Comparison of ENCODE assay signal across 28 mouse cellular contexts in the genomic region with DNA sequence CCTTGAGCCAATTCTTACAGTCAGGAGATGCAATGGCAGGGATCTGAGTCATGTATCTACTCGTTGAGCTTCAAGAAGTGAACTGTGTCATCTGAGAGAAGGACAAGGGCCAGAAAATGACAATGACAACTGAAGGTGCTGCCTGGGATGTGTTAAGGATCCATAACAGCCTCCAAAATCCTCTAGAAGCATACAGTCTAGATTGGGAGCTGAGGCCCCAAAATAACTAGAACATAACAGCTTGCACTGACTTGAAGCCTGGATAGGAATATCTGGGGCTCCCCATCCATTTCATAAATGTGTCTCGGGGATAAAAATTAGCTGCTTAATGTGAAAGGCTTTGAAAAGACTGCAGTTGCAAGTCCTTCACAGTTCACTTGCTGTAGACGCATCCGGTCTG. TPM values are rescaled to one million over a fixed set of nuclear protein-coding genes. Genes with fewer than 3 reads are reported as not detected.
DNase-seq lines count a peak whose midpoint lies in the region; ATAC-seq and TF ChIP-seq lines count a peak whose summit lies in the region.
"Had no signal": no experiment of that assay in that cellular context is flagged by ENCODE, and none has a peak within 500 bp of the region (broad histone marks: within the 10 kb centered on the region; RNA-seq: fewer than 3 reads in every experiment).

No protein-coding gene starts in this region.

- intact Hi-C loops in heart, postnatal 14 days (cut with DNase I): no loop called here
- intact Hi-C loops in heart, postnatal 25 days (cut with DNase I): no loop called here

- TF ChIP-seq EP300 in heart, postnatal 0 days (IDR thresholded peaks at IDR 0.05; ENCODE audit: low read depth): no peak

- TF ChIP-seq POLR2A in cortical plate, adult 2 months (IDR thresholded peaks at IDR 0.05; ENCODE audit: extremely low read depth, insufficient read depth, low read length): no peak

- no peak overlapping the region for H3K9ac ChIP-seq in heart, embryonic 11.5 days (ENCODE audit: low read depth, low read length)
- H3K9ac ChIP-seq in heart, postnatal 0 days (replicated peaks; ENCODE audit: low read depth, low read length): no peak overlapping the region
- H3K9ac ChIP-seq: embryonic facial prominence, embryonic 13.5 days; hindbrain, embryonic 12.5 days; intestine, embryonic 15.5 days; limb, embryonic 13.5 days; lung, embryonic 15.5 days; midbrain, embryonic 15.5 days; neural tube, embryonic 12.5 days had no signal

- H3K4me2 ChIP-seq in heart, embryonic 11.5 days: no peak overlapping the region
- H3K4me2 ChIP-seq in heart, postnatal 0 days (ENCODE audit: low read depth, low read length): no peak overlapping the region
- H3K4me2 ChIP-seq: embryonic facial prominence, embryonic 13.5 days; hindbrain, embryonic 12.5 days; intestine, embryonic 15.5 days; limb, embryonic 13.5 days; liver, embryonic 11.5 days; lung, embryonic 15.5 days; midbrain, embryonic 15.5 days; neural tube, embryonic 12.5 days had no signal

- H3K27ac ChIP-seq in heart, embryonic 11.5 days (ENCODE audit: low read depth, low read length): 0 out of 2 replicates have a peak overlapping the region, but pooled peaks have one; percentile 98
- peak overlapping the region; percentile 96 for H3K27ac ChIP-seq in heart, postnatal 0 days (ENCODE audit: low read depth)
- peak overlapping the region; percentile 14; the same call in 1 of the 2 replicates for H3K27ac ChIP-seq in cortical plate, adult 2 months (ENCODE audit: insufficient read depth, low read length)
- H3K27ac ChIP-seq: embryonic facial prominence, embryonic 13.5 days; forebrain, embryonic 10.5 days; hindbrain, embryonic 12.5 days; hindbrain, postnatal 0 days; intestine, embryonic 15.5 days; limb, embryonic 13.5 days; midbrain, embryonic 10.5 days; midbrain, embryonic 15.5 days; neural tube, embryonic 12.5 days had no signal

- 80% methylated on average over 4 of the region's 4 CpGs for WGBS in heart, embryonic 11.5 days (ENCODE audit: insufficient replicate concordance)
- 83% methylated on average over 4 of the region's 4 CpGs for WGBS in heart, postnatal 0 days

- H3K36me3 ChIP-seq in heart, embryonic 11.5 days (ENCODE audit: control insufficient read depth, insufficient read depth, low read length): no peaks in the 10 kb centered on the region
- H3K36me3 ChIP-seq in heart, postnatal 0 days (replicated peaks; ENCODE audit: control insufficient read depth, insufficient read depth, low read length): peaks cover 8% of the 10 kb centered on the region; the same call in 1 of the 2 replicates
- H3K36me3 ChIP-seq: embryonic facial prominence, embryonic 13.5 days; forebrain, embryonic 10.5 days; hindbrain, embryonic 12.5 days; intestine, embryonic 15.5 days; limb, embryonic 13.5 days; lung, embryonic 15.5 days; midbrain, embryonic 10.5 days; midbrain, embryonic 15.5 days; neural tube, embryonic 12.5 days had no signal

- no peak overlapping the region for H3K4me3 ChIP-seq in heart, embryonic 11.5 days (ENCODE audit: low read depth, low read length)
- no peak overlapping the region for H3K4me3 ChIP-seq in heart, postnatal 0 days (ENCODE audit: low read depth, low read length)
- H3K4me3 ChIP-seq in cortical plate, adult 2 months (ENCODE audit: insufficient read depth, low read length): no peak overlapping the region
- H3K4me3 ChIP-seq: embryonic facial prominence, embryonic 13.5 days; forebrain, embryonic 10.5 days; hindbrain, embryonic 12.5 days; intestine, embryonic 15.5 days; limb, embryonic 13.5 days; lung, embryonic 15.5 days; midbrain, embryonic 10.5 days; midbrain, embryonic 15.5 days; neural tube, embryonic 12.5 days had no signal

- 0 out of 2 replicates have a peak, but pooled peaks cover 9% of the 10 kb centered on the region for H3K27me3 ChIP-seq in heart, embryonic 11.5 days (ENCODE audit: control insufficient read depth, insufficient read depth, low read length)
- H3K27me3 ChIP-seq in heart, postnatal 0 days (ENCODE audit: control insufficient read depth, insufficient read depth, low read length): no peaks in the 10 kb centered on the region
- H3K27me3 ChIP-seq: CH12.LX had no signal

- peak; percentile 1 for DNase-seq in cerebellum, adult 9-11 months
- no peak for DNase-seq in cerebellum, adult 11 months
- DNase-seq in heart, postnatal 14 days: no peak
- no peak for DNase-seq in heart, postnatal 0 days (ENCODE audit: low spot score)
- no peak for DNase-seq in heart, postnatal 25 days (ENCODE audit: low spot score)
- no peak for DNase-seq in thymus, postnatal 25 days
- DNase-seq: layer of hippocampus, adult 9-11 months; right cerebral cortex, adult 18-20 months; spleen, adult 18-20 months; thymus, adult 18-20 months; thymus, postnatal 36 days had no signal

- H3K4me1 ChIP-seq in heart, embryonic 11.5 days (ENCODE audit: control insufficient read depth, insufficient read depth, low read length): peaks cover 40% of the 10 kb centered on the region
- H3K4me1 ChIP-seq in heart, postnatal 0 days (ENCODE audit: control insufficient read depth, insufficient read depth): peaks cover 41% of the 10 kb centered on the region
- H3K4me1 ChIP-seq in cortical plate, adult 2 months (ENCODE audit: control insufficient read depth, insufficient read depth, low read length): peaks cover 10% of the 10 kb centered on the region

- no peak for TF ChIP-seq CTCF in heart, postnatal 0 days (IDR thresholded peaks at IDR 0.05; ENCODE audit: low read depth)
- TF ChIP-seq CTCF in cortical plate, adult 2 months (IDR thresholded peaks at IDR 0.05; ENCODE audit: extremely low read depth, insufficient read depth, low read length): no peak

- no peaks in the 10 kb centered on the region for H3K9me3 ChIP-seq in heart, embryonic 11.5 days (replicated peaks; ENCODE audit: control insufficient read depth, low read length)
- no peaks in the 10 kb centered on the region for H3K9me3 ChIP-seq in heart, postnatal 0 days (replicated peaks; ENCODE audit: control insufficient read depth, low read length)
- H3K9me3 ChIP-seq: embryonic facial prominence, embryonic 13.5 days; forebrain, embryonic 10.5 days; hindbrain, embryonic 12.5 days; intestine, embryonic 15.5 days; limb, embryonic 13.5 days; lung, embryonic 15.5 days; midbrain, embryonic 10.5 days; midbrain, embryonic 15.5 days; neural tube, embryonic 12.5 days had no signal

- no peak for ATAC-seq in heart, embryonic 11.5 days (replicated peaks; ENCODE audit: insufficient number of reproducible peaks, low FRiP score, low TSS enrichment)
- no peak for ATAC-seq in heart, postnatal 0 days (ENCODE audit: insufficient read depth, low read depth)
- ATAC-seq: activated CD4-positive, CD25-positive, alpha-beta regulatory T cell, adult 4 months; forebrain, embryonic 16.5 days; hindbrain, postnatal 0 days; intestine, embryonic 15.5 days; midbrain, embryonic 15.5 days had no signal

RNA-seq across cellular contexts. Expression of a gene that starts 2.1 kb away (rescaled TPM):
- polyA plus RNA-seq in heart, embryonic 11.5 days (2014; fragmentation: Nextera tagmentation; extraction: Ambion mirVana): 428 and 477 TPM in 2 replicates
- 1,000 to 10,000 TPM; 1,039 to 1,057 TPM for total RNA-seq in heart, postnatal 14 days (2021)
- total RNA-seq in heart, postnatal 0 days (2014; rRNA removed; ENCODE audit: low replicate concordance): 983 and 1,187 TPM in 2 replicates
- polyA plus RNA-seq in heart, postnatal 0 days (2015; fragmentation: Nextera tagmentation; extraction: Ambion mirVana): 601 and 639 TPM in 2 replicates
- total RNA-seq in heart, postnatal 25 days (2021): 1,000 to 10,000 TPM; 1,261 to 1,294 TPM
- 3.0 and 3.2 TPM in 2 replicates for polyA plus RNA-seq in cortical plate, adult 2 months (2012; rRNA removed)
- total RNA-seq: megakaryocyte progenitor cell, adult 5-6 weeks had no signal
- polyA plus RNA-seq: activated CD4-positive, CD25-positive, alpha-beta regulatory T cell, adult 4 months had no signal

RNA-seq across cellular contexts. Expression of a gene that starts 17.1 kb away (rescaled TPM):
- polyA plus RNA-seq in heart, embryonic 11.5 days (2014; fragmentation: Nextera tagmentation; extraction: Ambion mirVana): 60.7 and 66.5 TPM in 2 replicates
- 100 to 1,000 TPM; 125 to 126 TPM for total RNA-seq in heart, postnatal 14 days (2021)
- total RNA-seq in heart, postnatal 0 days (2014; rRNA removed; ENCODE audit: low replicate concordance): 95.0 and 105 TPM in 2 replicates
- 26.8 and 30.2 TPM in 2 replicates for polyA plus RNA-seq in heart, postnatal 0 days (2015; fragmentation: Nextera tagmentation; extraction: Ambion mirVana)
- 100 to 1,000 TPM; 141 to 144 TPM for total RNA-seq in heart, postnatal 25 days (2021)
- 164 and 170 TPM in 2 replicates for polyA plus RNA-seq in cortical plate, adult 2 months (2012; rRNA removed)
- total RNA-seq: megakaryocyte progenitor cell, adult 5-6 weeks had no signal
- polyA plus RNA-seq: activated CD4-positive, CD25-positive, alpha-beta regulatory T cell, adult 4 months had no signal

RNA-seq across cellular contexts. Expression of a gene that starts 40.2 kb away (rescaled TPM):
- 119 and 121 TPM in 2 replicates for polyA plus RNA-seq in heart, embryonic 11.5 days (2014; fragmentation: Nextera tagmentation; extraction: Ambion mirVana)
- 10 to 100 TPM; 85.6 to 88.5 TPM for total RNA-seq in heart, postnatal 14 days (2021)
- 202 and 236 TPM in 2 replicates for total RNA-seq in heart, postnatal 0 days (2014; rRNA removed; ENCODE audit: low replicate concordance)
- 147 TPM in 2 replicates for polyA plus RNA-seq in heart, postnatal 0 days (2015; fragmentation: Nextera tagmentation; extraction: Ambion mirVana)
- 10 to 100 TPM; 81.8 to 82.7 TPM for total RNA-seq in heart, postnatal 25 days (2021)
- polyA plus RNA-seq in cortical plate, adult 2 months (2012; rRNA removed): 73.6 and 74.4 TPM in 2 replicates

Comparison
In these comparisons a context has a peak if more than half of its experiments do, and no peak if none do; other contexts are left out.
1. H3K27ac ChIP-seq: peak in every context shown above with its lines; median percentile 98 in heart, embryonic 11.5 days; 96 in heart, postnatal 0 days; 14 in cortical plate, adult 2 months.